ENCODE assay signal across 34 mouse cellular contexts in the genomic region with DNA sequence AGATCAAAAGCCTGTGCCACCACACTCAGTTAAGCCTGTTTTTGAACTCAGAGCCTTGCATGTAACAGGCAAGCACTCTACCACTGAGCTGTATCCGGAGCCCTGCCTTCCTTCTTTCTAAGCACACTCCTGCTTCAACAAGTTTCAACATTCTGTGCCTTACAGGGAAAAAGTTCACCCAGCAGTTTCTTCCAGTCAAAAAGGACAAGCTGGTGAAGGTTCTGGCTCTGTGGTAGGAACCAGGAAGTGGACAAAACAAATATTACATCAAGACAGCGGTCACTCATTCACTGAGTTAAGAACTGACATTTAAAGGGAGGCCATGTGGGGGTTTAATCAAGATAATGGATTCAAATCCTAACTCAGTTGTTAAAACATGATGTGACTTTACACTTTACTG. TPM values are rescaled to one million over a fixed set of nuclear protein-coding genes. Genes with fewer than 3 reads are reported as not detected.
DNase-seq lines count a peak whose midpoint lies in the region; ATAC-seq and TF ChIP-seq lines count a peak whose summit lies in the region.
"Had no signal": no experiment of that assay in that cellular context is flagged by ENCODE, and none has a peak within 500 bp of the region (broad histone marks: within the 10 kb centered on the region; RNA-seq: fewer than 3 reads in every experiment).

No protein-coding gene starts in this region.

- no peak overlapping the region for H3K4me2 ChIP-seq in lung, embryonic 14.5 days
- H3K4me2 ChIP-seq: embryonic facial prominence, embryonic 15.5 days; forebrain, embryonic 12.5 days; heart, embryonic 11.5 days; hindbrain, embryonic 12.5 days; midbrain, embryonic 12.5 days; neural tube, embryonic 13.5 days had no signal

- WGBS in lung, embryonic 14.5 days, result 76% methylated on average over 2 of the region's 2 CpGs

- H3K9me3 ChIP-seq in lung, embryonic 14.5 days (ENCODE audit: low read depth, low read length), result no peaks in the 10 kb centered on the region
- H3K9me3 ChIP-seq: embryonic facial prominence, embryonic 10.5 days; embryonic facial prominence, embryonic 15.5 days; forebrain, embryonic 12.5 days; hindbrain, embryonic 12.5 days; intestine, embryonic 15.5 days; liver, embryonic 12.5 days; midbrain, embryonic 12.5 days; neural tube, embryonic 13.5 days had no signal

- H3K9ac ChIP-seq in lung, embryonic 14.5 days, result peak overlapping the region; percentile 1; the same call in 1 of the 2 replicates
- H3K9ac ChIP-seq: embryonic facial prominence, embryonic 15.5 days; forebrain, embryonic 12.5 days; hindbrain, embryonic 12.5 days; intestine, embryonic 15.5 days; liver, embryonic 12.5 days; liver, postnatal 0 days; midbrain, embryonic 12.5 days; neural tube, embryonic 13.5 days had no signal

- no peaks in the 10 kb centered on the region for H3K27me3 ChIP-seq in lung, embryonic 14.5 days (ENCODE audit: insufficient read depth, low read length)
- H3K27me3 ChIP-seq in testis, adult 2 months (ENCODE audit: control insufficient read depth, insufficient read depth, low read length), result no peaks in the 10 kb centered on the region
- H3K27me3 ChIP-seq: embryonic facial prominence, embryonic 15.5 days; forebrain, embryonic 12.5 days; hindbrain, embryonic 12.5 days; intestine, embryonic 15.5 days; liver, embryonic 12.5 days; midbrain, embryonic 12.5 days; neural tube, embryonic 13.5 days had no signal

- DNase-seq in lung, embryonic 14.5 days, result no peak
- no peak for DNase-seq in lung, postnatal 10 days
- no peak for DNase-seq in testis, postnatal 14 days (ENCODE audit: low spot score)
- DNase-seq in yolk sac, embryonic 10.5 days (ENCODE audit: low spot score), result peak; percentile 31
- DNase-seq in gastrocnemius, adult 18-20 months (ENCODE audit: low spot score), result no peak
- no peak for DNase-seq in layer of hippocampus, postnatal 25 days (ENCODE audit: extremely low spot score in 1 of 2, low spot score in 1 of 2)
- DNase-seq: adrenal gland, postnatal 25 days; cerebellum, adult 18-20 months; cerebellum, postnatal 25 days; gastrocnemius, postnatal 25 days; heart, adult 18-20 months; heart, postnatal 36 days; kidney, adult 2 months; kidney, postnatal 36 days; left cerebral cortex, postnatal 4 days; liver, postnatal 0 days; right cerebral cortex, postnatal 4 days; thymus, postnatal 25 days had no signal

- H3K4me3 ChIP-seq in lung, embryonic 14.5 days (ENCODE audit: low read depth, low read length), result no peak overlapping the region
- peak overlapping the region; percentile 32; the same call in 1 of the 2 replicates for H3K4me3 ChIP-seq in testis, adult 2 months (ENCODE audit: control insufficient read depth, low read depth, low read length)
- no peak overlapping the region for H3K4me3 ChIP-seq in bone marrow macrophage, adult 2 months (ENCODE audit: insufficient read depth, low read length)
- H3K4me3 ChIP-seq: embryonic facial prominence, embryonic 15.5 days; forebrain, embryonic 12.5 days; hindbrain, embryonic 12.5 days; intestine, embryonic 15.5 days; layer of hippocampus, adult 2 months; liver, embryonic 12.5 days; midbrain, embryonic 12.5 days; myocyte; neural tube, embryonic 13.5 days had no signal

- ATAC-seq in lung, embryonic 14.5 days (ENCODE audit: insufficient read depth), result no peak
- ATAC-seq: hindbrain, postnatal 0 days; intestine, embryonic 15.5 days; liver, embryonic 12.5 days; liver, postnatal 0 days had no signal

- 0 out of 2 replicates have a peak, but pooled peaks cover 8% of the 10 kb centered on the region for H3K4me1 ChIP-seq in lung, embryonic 14.5 days (ENCODE audit: insufficient read depth)
- no peaks in the 10 kb centered on the region for H3K4me1 ChIP-seq in testis, adult 2 months (ENCODE audit: control insufficient read depth, insufficient read depth, low read length)
- peaks cover 14% of the 10 kb centered on the region for H3K4me1 ChIP-seq in bone marrow macrophage, adult 2 months (ENCODE audit: control insufficient read depth, insufficient read depth, low read length)

- H3K27ac ChIP-seq in lung, embryonic 14.5 days (ENCODE audit: low read depth), result 0 out of 2 replicates have a peak overlapping the region, but pooled peaks have one; percentile 18
- no peak overlapping the region for H3K27ac ChIP-seq in testis, adult 2 months (ENCODE audit: control insufficient read depth, insufficient read depth, low read depth, low read length)
- 0 out of 2 replicates have a peak overlapping the region, but pooled peaks have one; percentile 9 for H3K27ac ChIP-seq in bone marrow macrophage, adult 2 months (ENCODE audit: insufficient read depth, low read depth, low read length)
- H3K27ac ChIP-seq: embryonic facial prominence, embryonic 10.5 days; forebrain, embryonic 12.5 days; hindbrain, embryonic 12.5 days; hindbrain, postnatal 0 days; intestine, embryonic 15.5 days; layer of hippocampus, adult 2 months; liver, embryonic 12.5 days; midbrain, embryonic 12.5 days; neural tube, embryonic 13.5 days had no signal

- no peak for TF ChIP-seq POLR2A in testis, adult 2 months (IDR thresholded peaks at IDR 0.05; ENCODE audit: control insufficient read depth, low read depth, low read length)
- no peak for TF ChIP-seq POLR2A in bone marrow macrophage, adult 2 months (IDR thresholded peaks at IDR 0.05; ENCODE audit: borderline replicate concordance, low read depth, low read length)

- peaks cover 48% of the 10 kb centered on the region for H3K36me3 ChIP-seq in lung, embryonic 14.5 days (ENCODE audit: insufficient read depth)
- H3K36me3 ChIP-seq in testis, adult 2 months (ENCODE audit: control insufficient read depth, insufficient read depth, low read length), result no peaks in the 10 kb centered on the region; the same call in none of the 2 replicates

- no peak for TF ChIP-seq CTCF in lung, embryonic 14.5 days (IDR thresholded peaks at IDR 0.05; ENCODE audit: low read depth)
- no peak for TF ChIP-seq CTCF in testis, adult 2 months (IDR thresholded peaks at IDR 0.05; ENCODE audit: control insufficient read depth, insufficient read depth, insufficient replicate concordance, low read depth, low read length)
- TF ChIP-seq CTCF in bone marrow macrophage, adult 2 months (IDR thresholded peaks at IDR 0.05; ENCODE audit: low read depth, low read length), result no peak

RNA-seq across cellular contexts. Expression of gene Dbil5, which starts 2.4 kb away (rescaled TPM):
- 0.60 and 1.6 TPM in 2 replicates for polyA plus RNA-seq in lung, embryonic 14.5 days (2014; fragmentation: Nextera tagmentation; extraction: Ambion mirVana)
- 2,170 and 2,532 TPM in 2 replicates for polyA plus RNA-seq in testis, adult 2 months (2012; rRNA removed)
- polyA plus RNA-seq in bone marrow macrophage, adult 2 months (2012; ENCODE audit: insufficient read depth, insufficient read length, missing spikeins), result not detected in 2 replicates
- total RNA-seq in gastrocnemius, adult 18-20 months (2021), result not detected
- total RNA-seq in layer of hippocampus, postnatal 25 days (2021), result 1 to 10 TPM; 1.2 to 1.4 TPM
- total RNA-seq: hindbrain, postnatal 0 days; left cerebral cortex, postnatal 4 days; midbrain, postnatal 0 days had no signal
- polyA plus RNA-seq: midbrain, embryonic 12.5 days; spleen, adult 2 months had no signal

RNA-seq across cellular contexts. Expression of gene Gemin4, which starts 2.5 kb away (rescaled TPM):
- polyA plus RNA-seq in lung, embryonic 14.5 days (2014; fragmentation: Nextera tagmentation; extraction: Ambion mirVana), result 45.6 and 45.8 TPM in 2 replicates
- 39.6 and 40.8 TPM in 2 replicates for polyA plus RNA-seq in testis, adult 2 months (2012; rRNA removed)
- 1.6 and 3.2 TPM in 2 replicates for polyA plus RNA-seq in bone marrow macrophage, adult 2 months (2012; ENCODE audit: insufficient read depth, insufficient read length, missing spikeins)
- total RNA-seq in gastrocnemius, adult 18-20 months (2021), result 1 to 10 TPM; 1.4 to 3.3 TPM
- total RNA-seq in layer of hippocampus, postnatal 25 days (2021), result 10 to 100 TPM in 1 of 2 experiments, 1 to 10 TPM in 1; 7.2 to 11.7 TPM

RNA-seq across cellular contexts. Expression of gene Mrm3, which starts 28.5 kb away (rescaled TPM):
- polyA plus RNA-seq in lung, embryonic 14.5 days (2014; fragmentation: Nextera tagmentation; extraction: Ambion mirVana), result 21.7 and 24.3 TPM in 2 replicates
- polyA plus RNA-seq in testis, adult 2 months (2012; rRNA removed), result 3.0 and 4.3 TPM in 2 replicates
- polyA plus RNA-seq in bone marrow macrophage, adult 2 months (2012; ENCODE audit: insufficient read depth, insufficient read length, missing spikeins), result 3.2 and 3.4 TPM in 2 replicates
- total RNA-seq in gastrocnemius, adult 18-20 months (2021), result 10 to 100 TPM; 11.1 to 16.6 TPM
- 10 to 100 TPM; 17.2 to 17.4 TPM for total RNA-seq in layer of hippocampus, postnatal 25 days (2021)

RNA-seq across cellular contexts. Expression of gene Glod4, which starts 28.5 kb away (rescaled TPM):
- 131 and 152 TPM in 2 replicates for polyA plus RNA-seq in lung, embryonic 14.5 days (2014; fragmentation: Nextera tagmentation; extraction: Ambion mirVana)
- polyA plus RNA-seq in testis, adult 2 months (2012; rRNA removed), result 9.4 and 10.6 TPM in 2 replicates
- 40.0 and 53.4 TPM in 2 replicates for polyA plus RNA-seq in bone marrow macrophage, adult 2 months (2012; ENCODE audit: insufficient read depth, insufficient read length, missing spikeins)
- total RNA-seq in gastrocnemius, adult 18-20 months (2021), result 10 to 100 TPM; 25.5 to 27.8 TPM
- 10 to 100 TPM; 51.0 to 57.8 TPM for total RNA-seq in layer of hippocampus, postnatal 25 days (2021)

RNA-seq across cellular contexts. Expression of gene Fam57a, which starts 35.5 kb away (rescaled TPM):
- 38.3 and 39.8 TPM in 2 replicates for polyA plus RNA-seq in lung, embryonic 14.5 days (2014; fragmentation: Nextera tagmentation; extraction: Ambion mirVana)
- polyA plus RNA-seq in testis, adult 2 months (2012; rRNA removed), result 2.4 and 3.2 TPM in 2 replicates
- polyA plus RNA-seq in bone marrow macrophage, adult 2 months (2012; ENCODE audit: insufficient read depth, insufficient read length, missing spikeins), result 2.1 and 3.8 TPM in 2 replicates
- 1 to 10 TPM; 1.4 to 2.0 TPM for total RNA-seq in gastrocnemius, adult 18-20 months (2021)
- total RNA-seq in layer of hippocampus, postnatal 25 days (2021), result 10 to 100 TPM; 18.6 to 22.0 TPM

Comparison
In these comparisons a context has a peak if more than half of its experiments do, and no peak if none do; other contexts are left out.
1. RNA of gene Dbil5, which starts 2.4 kb away (polyA plus RNA-seq): 2,170 to 2,532 TPM in testis, adult 2 months; 0.60 to 1.6 TPM in lung, embryonic 14.5 days and not detected in bone marrow macrophage, adult 2 months; every median in the first group is over 100 times any median in the second.